Mouse (Mus musculus) granulocyte monocyte progenitor cell, adult 5-6 weeks (primary cell): ENCODE results near the gene Gm17175. TPM values are rescaled to one million over a fixed set of nuclear protein-coding genes. Genes with fewer than 3 reads are reported as not detected.
"Not testable (repeated sequence)": the region's sequence is repeated elsewhere in the genome, so short reads cannot be mapped to it uniquely, and the experiment has no call there.

Experiments used
- ATAC-seq: replicated peaks from 2 replicates; pipeline ENCODE4 v1.8.0; 2016; ENCODE audit warnings: mild to moderate bottlenecking, moderate TSS enrichment, inconsistent platforms; ENCODE audit not compliant: poor library complexity, severe bottlenecking
- total RNA-seq, 2 experiments: library from RNA; stranded (forward) in 1 of 2; stranded (reverse) in 1 of 2; fragments of 200-712, 200-1000 nt in 1 of 2; fragments of >200 nt in 1 of 2; fragmentation: Nextera tagmentation in 1 of 2; gene quantifications; 2 replicates each; pipeline ENCODE4 v1.2.3; 2014 to 2017

The Gm17175 gene
- total RNA-seq (2014; fragmentation: Nextera tagmentation) (not detected in 2 replicates), total RNA-seq (2017) (not detected in 2 replicates)

DNA sequence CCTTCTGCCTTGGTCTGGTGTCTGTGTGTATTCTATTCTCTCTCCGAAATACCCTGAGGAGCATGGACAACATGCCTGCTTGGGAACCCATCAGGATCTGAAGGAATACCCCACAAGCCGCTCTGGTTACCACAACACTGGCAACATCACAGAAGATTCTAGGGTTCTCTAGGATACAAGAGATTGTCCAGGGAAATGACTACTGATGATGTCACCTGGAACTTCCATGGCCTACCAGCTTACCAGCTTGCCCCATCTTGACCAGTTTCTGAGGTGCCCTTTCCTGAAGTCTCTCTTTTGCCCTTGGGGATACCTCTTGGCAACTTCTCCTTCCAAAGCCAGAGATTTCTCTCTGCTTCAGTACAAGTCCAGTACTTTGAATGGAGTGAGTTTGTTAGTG, at the start of gene Gm17175:
Gene Gm17175 (minus strand): TSS at position 101 of the 400 bp plus-strand sequence.
- not testable (repeated sequence) for ATAC-seq

- ATAC-seq = no peak
Measured at GRCm38 (mm10) chr14:51611210-51611609, 37.3 kb upstream of the Gm17175 start, which contains the start of gene Gm17078. Gene Gm17078 (minus strand): TSS chr14:51611310.

GRCm38 (mm10) chr14:51592039-51592438, 18.2 kb upstream of the Gm17175 start, which contains the start of gene Gm17174:
Gene Gm17174 (minus strand): TSS chr14:51592139.
- ATAC-seq = not testable (repeated sequence)

GRCm38 (mm10) chr14:51552490-51552889, 21.4 kb downstream of the Gm17175 start, which contains the start of gene Gm5622:
Gene Gm5622 (plus strand): TSS chr14:51552790.
- no peak for ATAC-seq

Other genes starting within 250 kb of the Gm17175 start
- not detected in 2 replicates for gene Gm7247, start 212.3 kb downstream of the Gm17175 start, total RNA-seq (2014; fragmentation: Nextera tagmentation)
- not detected in 2 replicates for gene Gm7247, start 212.3 kb downstream of the Gm17175 start, total RNA-seq (2017)
- gene Vmn2r88, start 163.2 kb downstream of the Gm17175 start, total RNA-seq (2014; fragmentation: Nextera tagmentation) = not detected in 2 replicates
- not detected in 2 replicates for gene Vmn2r88, start 163.2 kb downstream of the Gm17175 start, total RNA-seq (2017)
- gene Vmn2r89, start 122.2 kb downstream of the Gm17175 start, total RNA-seq (2014; fragmentation: Nextera tagmentation) = not detected in 2 replicates
- not detected in 2 replicates for gene Vmn2r89, start 122.2 kb downstream of the Gm17175 start, total RNA-seq (2017)
- gene Gm5622, start 21.3 kb downstream of the Gm17175 start, total RNA-seq (2014; fragmentation: Nextera tagmentation) = not detected in 2 replicates
- not detected in 2 replicates for gene Gm5622, start 21.3 kb downstream of the Gm17175 start, total RNA-seq (2017)
- gene Gm17174, start 18.1 kb upstream of the Gm17175 start, total RNA-seq (2014; fragmentation: Nextera tagmentation) = not detected in 2 replicates
- not detected in 2 replicates for gene Gm17174, start 18.1 kb upstream of the Gm17175 start, total RNA-seq (2017)
- gene Gm17078, start 37.2 kb upstream of the Gm17175 start, total RNA-seq (2014; fragmentation: Nextera tagmentation) = not detected in 2 replicates
- not detected in 2 replicates for gene Gm17078, start 37.2 kb upstream of the Gm17175 start, total RNA-seq (2017)
- not detected in 2 replicates for gene Gm4181, start 61.6 kb upstream of the Gm17175 start, total RNA-seq (2014; fragmentation: Nextera tagmentation)
- not detected in 2 replicates for gene Gm4181, start 61.6 kb upstream of the Gm17175 start, total RNA-seq (2017)
- not detected in 2 replicates for gene Gm17079, start 121.4 kb upstream of the Gm17175 start, total RNA-seq (2014; fragmentation: Nextera tagmentation)
- not detected in 2 replicates for gene Gm17079, start 121.4 kb upstream of the Gm17175 start, total RNA-seq (2017)
- not detected in 2 replicates for gene Gm5800, start 143.1 kb upstream of the Gm17175 start, total RNA-seq (2014; fragmentation: Nextera tagmentation)
- gene Gm5800, start 143.1 kb upstream of the Gm17175 start, total RNA-seq (2017) = not detected in 2 replicates
- not detected in 2 replicates for gene Ang4, start 199.5 kb upstream of the Gm17175 start, total RNA-seq (2014; fragmentation: Nextera tagmentation)
- gene Ang4, start 199.5 kb upstream of the Gm17175 start, total RNA-seq (2017) = not detected in 2 replicates
- gene AY358078, start 226.0 kb upstream of the Gm17175 start, total RNA-seq (2014; fragmentation: Nextera tagmentation) = not detected in 2 replicates
- gene AY358078, start 226.0 kb upstream of the Gm17175 start, total RNA-seq (2017) = not detected in 2 replicates